Mouse (Mus musculus) hindbrain, embryonic 13.5 days (tissue): ENCODE data around the gene Rap1gap2. TPM values are rescaled to one million over a fixed set of nuclear protein-coding genes. Genes with fewer than 3 reads are reported as not detected.

Source experiments
- ATAC-seq: fragments of 200-750 bp; cut with Nextera tagmentation; 2 replicates; pipeline ENCODE4 v1.8.0; 2017; ENCODE audit warnings: moderate TSS enrichment; ENCODE audit not compliant: low FRiP score
- H3K27ac ChIP-seq: fragments of 300-500 bp; sonication (generic); 2 replicates; pipeline ENCODE4 v1.5.1; 2015; ENCODE audit warnings: inconsistent platforms, mild to moderate bottlenecking, moderate library complexity
- H3K27me3 ChIP-seq: fragments of 300-500 bp; sonication (generic); 2 replicates; pipeline ENCODE4 v1.6.1; 2015; ENCODE audit warnings: mild to moderate bottlenecking, inconsistent platforms
- H3K36me3 ChIP-seq: fragments of 300-500 bp; sonication (generic); 2 replicates; pipeline ENCODE4 v1.6.1; 2015; ENCODE audit warnings: mild to moderate bottlenecking, inconsistent platforms
- H3K4me1 ChIP-seq: fragments of 300-500 bp; sonication (generic); replicated peaks from 2 replicates; pipeline ENCODE4 v1.6.1; 2015; ENCODE audit warnings: inconsistent platforms
- H3K4me2 ChIP-seq: fragments of 300-500 bp; sonication (generic); 2 replicates; pipeline ENCODE4 v1.6.1; 2015; ENCODE audit warnings: inconsistent platforms, mild to moderate bottlenecking, moderate library complexity
- H3K4me3 ChIP-seq: fragments of 300-500 bp; sonication (generic); 2 replicates; pipeline ENCODE4 v1.5.1; 2015; ENCODE audit warnings: mild to moderate bottlenecking, inconsistent platforms
- H3K9ac ChIP-seq: fragments of 300-500 bp; sonication (generic); 2 replicates; pipeline ENCODE4 v1.6.1; 2015; ENCODE audit warnings: mild to moderate bottlenecking, inconsistent platforms
- H3K9me3 ChIP-seq: fragments of 300-500 bp; sonication (generic); 2 replicates; pipeline ENCODE4 v1.6.1; 2016; ENCODE audit warnings: inconsistent platforms
- WGBS: fragments of 180-500 bp; shearing (Covaris S2); methylation state at CpG from one replicate; pipeline ENCODE4 v1.1.7; 2015; 5-methylcytosine and 5-hydroxymethylcytosine counted together
- polyA plus RNA-seq: library from polyadenylated mRNA; unstranded; fragments of >200 nt; fragmentation: Nextera tagmentation; extraction: Ambion mirVana; gene quantifications from 2 replicates; pipeline ENCODE4 v1.2.1, GENCODE M21; 2015

Rap1gap2 gene
- polyA plus RNA-seq: 10.4 and 10.6 TPM in 2 replicates

DNA sequence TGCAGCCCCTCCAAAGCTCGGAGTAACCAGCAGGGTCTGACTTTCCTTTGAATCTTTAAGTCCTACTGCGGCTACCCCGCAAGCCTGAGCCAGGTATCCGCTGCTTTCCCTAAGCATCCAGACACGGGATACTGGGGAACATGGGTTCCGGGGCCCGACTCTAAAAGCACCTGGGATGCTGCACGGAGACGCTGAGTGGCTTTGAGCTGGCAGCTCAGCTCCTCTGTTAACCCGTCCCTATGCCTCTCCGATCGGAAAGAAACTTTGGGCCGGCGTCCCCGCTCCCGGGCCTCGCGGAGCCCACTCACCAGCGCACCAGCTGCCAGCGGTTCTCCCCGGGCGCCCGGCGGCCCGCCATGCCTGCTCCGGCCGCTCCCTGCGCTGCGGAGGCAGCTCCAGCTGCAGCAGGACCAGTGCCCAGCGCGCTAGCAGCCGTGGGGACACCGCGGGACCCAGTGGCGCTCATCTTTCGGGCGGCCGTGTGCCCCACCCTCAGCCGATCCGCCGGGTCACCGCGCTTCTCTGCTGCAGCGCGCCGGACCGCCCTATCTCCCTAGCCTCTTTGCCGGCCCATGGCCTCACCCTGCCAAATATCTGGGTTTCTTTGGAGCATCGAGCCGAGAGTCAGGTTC is at the start of gene Rap1gap2:
TSS of gene Rap1gap2 (minus strand) at position 371 of the 632 bp plus-strand sequence.
- Histone ChIP-seq H3K4me3 (peak within 1 kb of the TSS; percentile 48), H3K9ac (peak within 1 kb of the TSS; percentile 74), H3K4me2 (peak within 1 kb of the TSS; percentile 84), H3K27me3 (peaks cover 71% of the 10 kb centered on the region), H3K27ac (no peak within 1 kb of the TSS), H3K36me3 (no peaks in the 10 kb centered on the region), H3K9me3 (no peaks in the 10 kb centered on the region), H3K4me1 (peaks cover 12% of the 10 kb centered on the region)
- WGBS: under 1% methylated on average over 48 of the region's 50 CpGs
- ATAC-seq: no peak

DNA sequence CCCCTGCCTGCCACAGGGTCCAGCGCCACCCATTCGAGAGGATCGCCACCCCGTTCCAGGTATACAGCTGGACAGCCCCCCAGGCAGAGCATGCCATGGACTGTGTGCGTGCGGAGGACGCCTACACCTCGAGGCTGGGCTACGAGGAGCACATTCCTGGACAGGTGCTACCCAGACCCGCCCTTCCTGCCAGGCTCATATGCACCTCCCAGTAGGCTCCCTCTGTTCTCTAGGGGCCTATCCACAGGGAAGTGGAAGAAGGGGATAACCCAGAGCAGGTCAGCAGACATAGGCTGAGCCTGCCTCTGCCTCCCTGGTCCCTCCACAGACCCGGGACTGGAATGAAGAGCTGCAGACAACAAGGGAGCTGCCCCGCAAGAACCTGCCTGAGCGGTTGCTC is 49.6 kb upstream of the Rap1gap2 start:
- Histone ChIP-seq H3K9ac (no peak overlapping the region), H3K36me3 (peaks cover 92% of the 10 kb centered on the region), H3K9me3 (no peaks in the 10 kb centered on the region), H3K4me2 (no peak overlapping the region), H3K27me3 (no peaks in the 10 kb centered on the region), H3K4me1 (no peaks in the 10 kb centered on the region), H3K27ac (no peak overlapping the region), H3K4me3 (no peak overlapping the region)
- no peak for ATAC-seq
- 98% methylated on average over 13 of the region's 13 CpGs for WGBS

- 92% methylated on average over 3 of the region's 3 CpGs for WGBS
- H3K9me3 ChIP-seq: no peaks in the 10 kb centered on the region
- H3K4me1 ChIP-seq: peaks cover 30% of the 10 kb centered on the region
- H3K4me3 ChIP-seq: no peak overlapping the region
- no peak overlapping the region for H3K27ac ChIP-seq
- no peaks in the 10 kb centered on the region for H3K27me3 ChIP-seq
- H3K9ac ChIP-seq: no peak overlapping the region
- no peak overlapping the region for H3K4me2 ChIP-seq
- no peak for ATAC-seq
- peaks cover 48% of the 10 kb centered on the region for H3K36me3 ChIP-seq
Measured at GRCm38 (mm10) chr11:74655941-74656340, 45.2 kb upstream of the Rap1gap2 start.

DNA sequence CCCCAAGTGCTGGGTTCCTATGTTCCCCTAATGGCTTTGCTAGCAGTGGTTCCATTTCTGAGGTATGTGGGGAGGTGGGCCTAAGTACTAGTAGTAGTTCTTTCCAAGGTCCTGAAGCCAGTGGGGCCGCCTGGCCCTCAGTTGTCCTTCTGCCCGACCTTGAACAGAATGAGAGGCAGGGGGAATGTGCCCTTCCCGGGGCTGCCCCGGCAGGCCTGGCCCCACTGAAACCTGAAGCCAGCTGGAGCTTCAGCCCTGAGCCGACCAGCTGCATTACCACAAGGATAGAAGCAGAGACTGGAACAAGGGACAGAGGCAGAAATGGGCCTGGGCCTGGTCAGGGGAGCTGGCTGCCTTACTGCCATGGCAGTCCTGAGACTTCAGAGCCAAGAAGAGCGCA is 42.7 kb upstream of the Rap1gap2 start:
- H3K9ac ChIP-seq: peak overlapping the region; percentile 51
- WGBS: 69% methylated on average over 6 of the region's 6 CpGs

DNA sequence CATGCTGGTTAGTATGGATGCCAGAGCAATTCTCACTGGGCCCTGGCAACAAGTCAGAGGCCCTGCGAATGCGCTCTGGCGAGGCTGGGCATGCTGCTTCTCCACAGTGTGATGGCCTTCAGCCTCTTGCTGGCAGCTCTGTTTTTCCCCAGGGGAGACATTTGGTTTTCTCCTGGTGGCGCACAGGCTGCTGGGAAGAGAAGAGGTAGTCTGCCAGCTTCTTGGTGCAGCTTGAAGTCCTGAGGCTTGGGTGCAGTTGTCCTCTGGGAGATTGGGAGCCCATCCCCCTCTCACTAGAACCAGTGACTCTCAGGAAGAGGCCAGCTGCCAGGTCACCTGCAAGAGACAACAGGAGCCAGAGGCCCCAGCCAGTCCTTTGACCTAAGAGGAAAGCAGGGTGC is 42.1 kb upstream of the Rap1gap2 start:
- Histone ChIP-seq H3K27me3 (no peaks in the 10 kb centered on the region), H3K27ac (peak overlapping the region; percentile 74), H3K9ac (peak overlapping the region; percentile 51), H3K36me3 (peaks cover 17% of the 10 kb centered on the region), H3K4me2 (no peak overlapping the region), H3K4me3 (no peak overlapping the region), H3K4me1 (peaks cover 51% of the 10 kb centered on the region), H3K9me3 (no peaks in the 10 kb centered on the region)
- 37% methylated on average over 4 of the region's 4 CpGs for WGBS
- no peak; the same call in 1 of the 2 replicates for ATAC-seq

More for the DNA sequence above, 42.7 kb upstream of the Rap1gap2 start:
- H3K9me3 ChIP-seq: no peaks in the 10 kb centered on the region
- ATAC-seq: no peak
- H3K4me3 ChIP-seq: no peak overlapping the region
- H3K4me2 ChIP-seq: no peak overlapping the region
- H3K36me3 ChIP-seq: peaks cover 23% of the 10 kb centered on the region
- no peaks in the 10 kb centered on the region for H3K27me3 ChIP-seq
- H3K4me1 ChIP-seq: peaks cover 49% of the 10 kb centered on the region
- H3K27ac ChIP-seq: peak overlapping the region; percentile 74

DNA sequence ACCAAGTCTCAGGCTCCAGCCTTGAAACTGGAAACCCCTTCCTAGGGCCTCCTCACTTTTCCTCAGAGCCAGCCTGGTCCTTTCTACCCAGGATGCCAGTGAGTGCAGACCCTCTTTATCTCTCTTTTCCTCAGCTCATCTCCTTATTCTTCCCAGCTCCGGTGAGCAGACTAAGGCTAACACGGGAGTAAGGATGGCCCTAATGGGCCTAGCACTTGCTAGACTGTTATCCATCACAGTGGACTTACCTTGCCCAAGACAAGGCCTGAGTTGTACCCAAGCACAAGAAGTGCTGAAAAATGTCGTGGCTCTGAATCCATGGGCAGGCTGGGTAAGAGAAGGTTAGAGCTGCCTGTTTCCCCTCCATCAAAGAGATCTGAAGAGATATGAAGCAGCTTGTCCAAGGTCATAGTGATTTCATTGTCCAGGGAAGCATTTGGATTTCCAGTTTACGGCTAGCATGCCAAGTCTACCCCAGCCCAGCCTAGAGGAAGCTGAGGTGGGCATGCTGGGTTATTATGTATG is 39.9 kb upstream of the Rap1gap2 start:
- H3K4me1 ChIP-seq: peaks cover 51% of the 10 kb centered on the region
- H3K36me3 ChIP-seq: no peaks in the 10 kb centered on the region
- peak overlapping the region; percentile 95 for H3K4me2 ChIP-seq
- no peak overlapping the region for H3K27ac ChIP-seq
- no peak for ATAC-seq
- no peaks in the 10 kb centered on the region for H3K9me3 ChIP-seq
- H3K27me3 ChIP-seq: no peaks in the 10 kb centered on the region
- peak overlapping the region; percentile 91 for H3K4me3 ChIP-seq
- 61% methylated on average over 4 of the region's 4 CpGs for WGBS
- peak overlapping the region; percentile 90 for H3K9ac ChIP-seq

DNA sequence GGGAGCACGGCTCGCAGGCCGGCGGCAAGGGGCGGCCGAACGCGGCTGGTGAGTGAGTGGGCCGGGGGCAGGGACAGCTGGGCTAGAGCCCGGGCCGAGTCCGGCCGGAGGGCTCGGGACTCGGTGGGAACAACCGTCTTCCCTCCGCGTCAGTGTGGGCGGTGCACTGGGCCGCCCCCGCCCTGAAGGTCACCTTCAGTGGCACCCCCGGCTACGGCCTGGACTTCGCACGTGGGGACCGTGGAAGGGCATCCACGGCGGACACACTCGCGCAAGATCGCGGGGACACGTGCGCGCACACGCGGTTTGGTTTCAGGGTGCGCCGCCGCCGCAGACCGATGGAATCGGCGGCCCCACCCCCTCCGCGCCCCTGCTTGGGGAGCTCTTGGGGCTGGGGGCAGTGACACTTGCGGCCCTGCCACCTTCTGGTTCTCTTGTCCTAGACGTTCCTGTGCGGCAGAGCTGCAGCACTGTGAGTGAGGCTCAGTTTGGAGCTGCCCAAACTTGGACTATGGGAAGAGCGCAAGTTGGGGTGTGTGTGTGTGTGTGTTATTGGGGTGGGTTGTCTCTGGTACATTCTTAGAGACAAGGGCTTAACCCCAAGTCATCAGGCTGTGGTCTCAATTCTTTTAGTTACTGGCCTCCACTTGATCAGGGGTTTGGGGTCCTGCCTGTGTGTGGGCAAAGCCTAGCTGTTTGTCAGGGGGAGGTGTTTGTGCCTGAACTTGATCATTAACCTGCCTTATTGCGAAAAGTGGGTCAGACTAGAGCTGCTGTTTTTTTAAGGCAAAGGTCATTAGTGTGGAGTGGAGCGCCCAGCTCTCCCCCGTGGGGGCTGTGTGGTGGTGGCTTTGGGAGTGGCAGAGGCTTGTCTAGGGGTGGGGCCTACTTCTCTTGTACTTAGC is 39.2 kb upstream of the Rap1gap2 start:
- no peaks in the 10 kb centered on the region for H3K9me3 ChIP-seq
- H3K4me2 ChIP-seq: peak overlapping the region; percentile 95
- H3K9ac ChIP-seq: peak overlapping the region; percentile 90
- peak; percentile 60 for ATAC-seq
- peaks cover 51% of the 10 kb centered on the region for H3K4me1 ChIP-seq
- no peaks in the 10 kb centered on the region for H3K27me3 ChIP-seq
- peak overlapping the region; percentile 91 for H3K4me3 ChIP-seq
- WGBS: 3% methylated on average over 53 of the region's 53 CpGs
- H3K36me3 ChIP-seq: no peaks in the 10 kb centered on the region
- H3K27ac ChIP-seq: peak overlapping the region; percentile 81

DNA sequence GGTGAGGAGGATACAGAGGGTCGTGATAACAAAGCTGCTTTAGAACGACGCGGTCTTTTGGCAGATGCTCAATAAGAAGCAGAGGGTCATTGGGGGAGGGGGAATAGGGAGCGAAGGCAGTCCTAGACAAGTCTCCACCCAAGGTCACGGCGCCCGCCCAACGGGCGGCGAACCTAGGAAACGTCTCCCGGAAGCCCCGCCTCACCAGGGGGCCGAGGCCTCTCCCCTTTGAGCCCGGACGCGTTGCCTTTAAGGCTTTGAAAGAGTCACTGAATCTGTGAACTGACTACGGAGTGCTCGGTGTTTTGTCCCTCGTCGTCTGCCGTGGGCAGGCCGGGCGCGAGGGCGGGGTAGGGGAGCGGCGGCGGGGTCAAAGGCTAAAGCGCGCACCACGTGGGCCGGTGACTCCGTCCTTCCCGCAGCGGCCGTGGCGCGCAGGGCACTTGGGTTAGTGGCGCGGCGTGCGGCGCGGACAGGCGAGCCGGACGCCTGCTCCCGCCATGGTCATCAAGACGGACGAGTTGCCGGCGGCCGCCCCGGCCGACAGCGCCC is 38.5 kb upstream of the Rap1gap2 start, which contains the start of gene Cluh:
TSS of gene Cluh (plus strand) at position 401 of the 552 bp plus-strand sequence.
- peaks cover 51% of the 10 kb centered on the region for H3K4me1 ChIP-seq

DNA sequence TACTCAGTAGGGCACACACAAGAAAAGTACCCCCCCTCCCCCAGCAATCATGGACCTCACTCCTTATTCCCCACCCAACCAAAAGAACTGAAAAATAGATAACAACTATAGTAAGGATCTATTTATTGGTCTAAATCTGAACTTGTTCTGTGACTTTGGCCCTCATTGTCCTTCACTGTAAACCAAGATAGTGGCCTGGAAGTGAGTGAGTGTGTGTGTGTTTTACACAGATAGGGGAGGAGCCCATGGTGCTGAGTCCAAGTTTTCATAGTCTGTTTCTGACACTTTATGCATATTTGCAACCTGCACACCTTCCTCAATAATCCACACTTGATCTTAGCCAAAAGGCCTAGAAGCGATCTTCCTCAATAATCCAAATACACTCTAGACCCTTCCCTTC is 38.0 kb upstream of the Rap1gap2 start:
- Histone ChIP-seq H3K9ac (peak overlapping the region; percentile 90), H3K4me1 (peaks cover 48% of the 10 kb centered on the region), H3K27ac (peak overlapping the region; percentile 81), H3K4me3 (peak overlapping the region; percentile 91), H3K4me2 (peak overlapping the region; percentile 95), H3K36me3 (no peaks in the 10 kb centered on the region), H3K27me3 (no peaks in the 10 kb centered on the region), H3K9me3 (no peaks in the 10 kb centered on the region)
- ATAC-seq: peak; percentile 26
- 7% methylated on average over 1 of the region's 1 CpGs for WGBS

More for the DNA sequence above, 38.5 kb upstream of the Rap1gap2 start, which contains the start of gene Cluh:
- Histone ChIP-seq H3K9me3 (no peaks in the 10 kb centered on the region), H3K4me2 (peak within 1 kb of the TSS; percentile 95), H3K27me3 (no peaks in the 10 kb centered on the region), H3K36me3 (no peaks in the 10 kb centered on the region), H3K9ac (peak within 1 kb of the TSS; percentile 90), H3K27ac (peak within 1 kb of the TSS; percentile 81), H3K4me3 (peak within 1 kb of the TSS; percentile 91)
- under 1% methylated on average over 58 of the region's 58 CpGs for WGBS
- ATAC-seq: peak; percentile 89

DNA sequence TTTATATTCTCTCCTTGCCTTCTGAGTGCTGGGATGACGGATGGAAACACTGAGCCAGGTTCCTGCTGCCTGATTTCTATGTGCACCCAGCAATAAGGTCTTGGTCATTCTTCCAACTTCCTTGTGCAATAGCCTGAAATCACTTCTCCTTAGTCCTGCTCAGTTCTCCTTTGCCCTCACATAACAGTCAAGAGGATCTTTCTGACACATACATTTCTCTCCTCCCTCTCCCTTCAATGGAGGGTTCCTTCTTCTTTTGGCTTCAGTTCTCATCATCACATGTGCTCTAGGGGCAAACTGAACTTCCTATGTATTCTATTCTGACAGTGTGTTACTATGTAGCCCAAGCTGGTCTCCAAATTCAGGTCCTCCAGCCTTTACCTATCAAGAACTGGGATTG is 37.3 kb upstream of the Rap1gap2 start:
- H3K36me3 ChIP-seq: no peaks in the 10 kb centered on the region
- no peak for ATAC-seq
- H3K9me3 ChIP-seq: no peaks in the 10 kb centered on the region
- H3K4me3 ChIP-seq: no peak overlapping the region
- H3K4me1 ChIP-seq: peaks cover 41% of the 10 kb centered on the region
- H3K9ac ChIP-seq: no peak overlapping the region
- H3K27me3 ChIP-seq: no peaks in the 10 kb centered on the region
- H3K27ac ChIP-seq: no peak overlapping the region
- H3K4me2 ChIP-seq: no peak overlapping the region
- 81% methylated on average over 1 of the region's 1 CpGs for WGBS

DNA sequence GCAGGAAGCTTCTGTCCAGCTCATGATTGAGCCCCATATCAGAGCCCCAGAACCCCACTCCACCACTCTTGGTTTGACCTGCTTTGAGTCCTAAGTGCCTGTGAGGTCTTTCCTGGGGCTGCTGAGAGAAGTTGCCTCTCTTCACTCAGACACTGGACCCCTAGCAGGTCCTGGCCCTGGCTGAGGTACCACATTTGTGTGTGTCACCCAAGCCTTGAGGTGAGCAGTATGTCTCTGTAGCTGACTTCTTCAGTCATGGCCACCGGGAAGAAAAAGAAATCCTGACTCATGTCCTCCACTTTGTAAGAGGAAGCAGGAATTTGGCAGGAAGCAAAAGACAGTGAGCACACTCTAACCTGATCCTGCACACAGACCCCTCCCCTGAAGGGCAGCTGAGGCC is 28.9 kb upstream of the Rap1gap2 start:
- H3K9ac ChIP-seq: no peak overlapping the region
- H3K36me3 ChIP-seq: peaks cover 7% of the 10 kb centered on the region; the same call in 1 of the 2 replicates
- H3K4me1 ChIP-seq: peaks cover 22% of the 10 kb centered on the region
- WGBS: 82% methylated on average over 1 of the region's 1 CpGs
- no peaks in the 10 kb centered on the region for H3K9me3 ChIP-seq
- peaks cover 33% of the 10 kb centered on the region for H3K27me3 ChIP-seq
- peak overlapping the region; percentile 95; the same call in 1 of the 2 replicates for H3K27ac ChIP-seq
- H3K4me2 ChIP-seq: no peak overlapping the region
- ATAC-seq: no peak
- H3K4me3 ChIP-seq: no peak overlapping the region
